Mouse (Mus musculus): ENCODE measurements around the gene Epo.

Gene Epo

DNA sequence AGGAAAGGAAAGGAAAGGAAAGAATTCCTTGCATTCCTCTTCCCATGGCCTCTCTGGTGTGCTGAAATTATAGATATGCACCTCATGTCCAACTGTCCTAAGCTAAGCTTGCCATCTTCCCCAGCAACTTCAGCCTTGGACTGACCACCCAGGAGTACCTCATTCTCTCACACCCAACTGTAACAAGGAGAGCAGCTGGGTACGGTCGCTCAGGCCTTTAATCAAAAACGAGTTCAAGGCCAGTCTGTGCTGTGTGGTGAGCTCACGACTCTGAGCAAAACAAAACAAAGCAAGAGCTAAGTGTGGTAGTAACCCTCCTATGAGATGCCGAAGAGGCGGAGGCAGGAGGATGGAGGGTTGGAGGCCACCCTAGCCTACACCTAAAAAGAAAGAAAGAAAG is 7.9 kb upstream of the Epo start:
- in situ Hi-C loops (cut with MboI, MseI): no loop called here

GRCm38 (mm10) chr5:137539291-137539801 is 6.3 kb upstream of the Epo start:
- in situ Hi-C loops (cut with MboI, MseI): no loop called here

GRCm38 (mm10) chr5:137537461-137537860 is 4.4 kb upstream of the Epo start:
- in situ Hi-C loops (cut with MboI, MseI): no loop called here

DNA sequence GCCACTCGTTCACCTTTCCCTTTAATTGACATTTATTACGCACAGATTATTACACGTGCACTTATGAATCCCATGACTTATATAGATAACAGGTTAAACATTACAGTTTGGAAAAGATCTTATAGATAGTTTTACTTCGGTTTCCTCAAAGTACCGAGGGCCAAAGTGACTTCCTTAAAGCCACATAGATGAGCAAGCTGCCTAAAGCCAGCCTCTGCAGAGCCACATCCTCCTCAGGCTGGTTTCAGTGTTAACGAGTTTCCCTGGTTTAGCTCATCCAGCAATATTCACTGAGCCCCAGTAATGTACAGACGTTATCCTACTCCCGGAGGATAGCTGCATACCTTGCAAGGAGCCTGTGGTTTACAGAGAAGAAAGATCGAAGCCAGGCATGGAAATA is 2.3 kb upstream of the Epo start:
- in situ Hi-C loops (cut with MboI, MseI): no loop called here

DNA sequence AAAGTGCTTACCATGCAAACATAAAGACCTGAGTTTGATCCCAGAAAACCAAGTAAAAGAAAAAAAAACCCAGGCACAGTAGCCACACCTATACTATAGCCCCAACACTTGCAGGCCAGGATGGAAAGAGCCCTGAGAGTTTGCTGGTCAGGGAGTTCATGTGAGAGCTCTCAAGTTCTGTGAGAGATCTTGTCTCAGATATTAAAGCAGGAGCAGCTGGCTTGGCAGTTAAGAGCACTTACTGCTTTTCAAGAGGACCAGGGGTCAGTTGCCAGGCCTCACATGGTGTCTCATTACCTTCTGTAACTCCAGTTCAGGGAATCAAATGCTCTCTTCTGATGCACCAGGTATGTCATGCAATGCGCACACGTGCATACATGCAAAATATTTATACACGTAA is 1.7 kb upstream of the Epo start:
- in situ Hi-C loops (cut with MboI, MseI): loop anchor here (5.0 kb wide), 2 partner anchors 63 to 243 kb away; partner anchors contain the start of gene Ppp1r35

- in situ Hi-C loops (cut with MboI, MseI): loop anchor here (5.0 kb wide), 2 partner anchors 65 to 245 kb away; partner anchors contain the start of gene Ppp1r35
Measured at GRCm38 (mm10) chr5:137532808-137533116, 280 bp downstream of the Epo start.

- in situ Hi-C loops (cut with MboI, MseI): loop anchor here (5.0 kb wide), 2 partner anchors 65 to 245 kb away; partner anchors contain the start of gene Ppp1r35
Measured at GRCm38 (mm10) chr5:137532131-137532807, 773 bp downstream of the Epo start.

DNA sequence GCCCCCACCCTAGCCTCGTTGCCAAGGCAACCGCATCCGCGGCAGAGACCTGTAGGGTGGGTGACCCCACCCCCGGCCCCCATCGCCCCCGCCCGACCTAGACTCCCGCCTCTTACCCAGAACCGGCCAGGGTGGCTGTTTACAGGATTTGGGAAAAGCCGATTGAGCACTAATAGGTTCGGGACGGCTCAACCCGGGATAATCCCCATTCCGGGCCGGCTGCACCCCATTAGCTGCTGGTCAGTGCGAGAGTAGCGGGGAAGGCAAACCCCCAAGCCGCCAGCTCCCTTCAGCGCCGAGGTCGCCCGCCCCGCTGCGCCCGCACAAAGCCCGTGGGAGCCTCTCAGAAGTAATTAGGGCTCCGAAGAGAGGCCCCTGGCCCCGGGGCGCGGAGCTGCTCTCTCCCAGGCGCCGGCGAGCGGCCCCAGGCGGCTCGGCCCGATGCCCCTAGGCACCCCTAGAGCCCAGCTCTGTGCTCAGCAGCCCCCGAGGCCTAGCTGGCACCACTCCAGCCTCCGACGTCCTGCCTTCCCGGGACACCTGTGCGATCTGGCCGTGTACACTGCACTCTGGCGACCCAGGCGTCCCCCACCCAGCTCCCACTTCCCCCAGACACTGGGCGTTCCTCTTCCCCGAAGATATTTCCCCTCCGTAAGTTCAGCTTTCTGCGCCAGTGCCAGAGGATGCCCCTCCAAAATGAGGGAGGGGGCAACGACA is 1.5 kb downstream of the Epo start:
- in situ Hi-C loops (cut with MboI, MseI): loop anchor here (5.0 kb wide), 2 partner anchors 66 to 246 kb away; partner anchors contain the start of gene Ppp1r35

GRCm38 (mm10) chr5:137530588-137531413 is 2.2 kb downstream of the Epo start:
- in situ Hi-C loops (cut with MboI, MseI): loop anchor here (5.0 kb wide), 2 partner anchors 66 to 246 kb away; partner anchors contain the start of gene Ppp1r35

GRCm38 (mm10) chr5:137530075-137530474 is 3.0 kb downstream of the Epo start:
- in situ Hi-C loops (cut with MboI, MseI): loop anchor here (5.0 kb wide), 2 partner anchors 67 to 247 kb away; partner anchors contain the start of gene Ppp1r35

GRCm38 (mm10) chr5:137529221-137529995 is 3.6 kb downstream of the Epo start:
- in situ Hi-C loops (cut with MboI, MseI): no loop called here

GRCm38 (mm10) chr5:137528247-137528968 is 4.6 kb downstream of the Epo start:
- in situ Hi-C loops (cut with MboI, MseI): no loop called here

- in situ Hi-C loops (cut with MboI, MseI): no loop called here
Measured at GRCm38 (mm10) chr5:137527413-137527812, 5.6 kb downstream of the Epo start.

GRCm38 (mm10) chr5:137526192-137526936 is 6.7 kb downstream of the Epo start:
- in situ Hi-C loops (cut with MboI, MseI): no loop called here

GRCm38 (mm10) chr5:137525511-137525910 is 7.5 kb downstream of the Epo start:
- in situ Hi-C loops (cut with MboI, MseI): no loop called here

DNA sequence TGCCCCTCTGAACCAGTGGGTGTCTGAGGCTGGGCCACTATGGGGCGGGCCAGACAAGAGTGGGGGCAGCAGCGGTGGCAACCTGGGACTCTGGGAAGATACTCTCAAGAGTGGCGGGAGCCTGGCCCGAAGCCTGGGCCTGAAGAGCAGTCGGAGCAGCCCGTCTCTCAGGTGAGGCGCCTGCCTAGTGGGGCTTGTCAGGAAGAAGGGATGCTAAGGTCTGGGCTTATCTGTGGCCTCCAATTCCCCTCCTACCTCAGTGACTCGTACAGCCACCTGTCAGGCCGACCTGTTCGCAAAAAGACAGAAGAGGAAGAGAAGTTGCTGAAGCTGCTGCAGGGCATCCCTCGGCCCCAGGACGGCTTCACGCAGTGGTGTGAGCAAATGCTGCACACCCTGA is 8.4 kb downstream of the Epo start:
- in situ Hi-C loops (cut with MboI, MseI): loop anchor here (5.0 kb wide), 1 partner anchor 643 kb away; no protein-coding TSS in a partner anchor

- in situ Hi-C loops (cut with MboI, MseI): loop anchor here (5.0 kb wide), 1 partner anchor 643 kb away; no protein-coding TSS in a partner anchor
Measured at GRCm38 (mm10) chr5:137524251-137524515, 8.9 kb downstream of the Epo start.

DNA sequence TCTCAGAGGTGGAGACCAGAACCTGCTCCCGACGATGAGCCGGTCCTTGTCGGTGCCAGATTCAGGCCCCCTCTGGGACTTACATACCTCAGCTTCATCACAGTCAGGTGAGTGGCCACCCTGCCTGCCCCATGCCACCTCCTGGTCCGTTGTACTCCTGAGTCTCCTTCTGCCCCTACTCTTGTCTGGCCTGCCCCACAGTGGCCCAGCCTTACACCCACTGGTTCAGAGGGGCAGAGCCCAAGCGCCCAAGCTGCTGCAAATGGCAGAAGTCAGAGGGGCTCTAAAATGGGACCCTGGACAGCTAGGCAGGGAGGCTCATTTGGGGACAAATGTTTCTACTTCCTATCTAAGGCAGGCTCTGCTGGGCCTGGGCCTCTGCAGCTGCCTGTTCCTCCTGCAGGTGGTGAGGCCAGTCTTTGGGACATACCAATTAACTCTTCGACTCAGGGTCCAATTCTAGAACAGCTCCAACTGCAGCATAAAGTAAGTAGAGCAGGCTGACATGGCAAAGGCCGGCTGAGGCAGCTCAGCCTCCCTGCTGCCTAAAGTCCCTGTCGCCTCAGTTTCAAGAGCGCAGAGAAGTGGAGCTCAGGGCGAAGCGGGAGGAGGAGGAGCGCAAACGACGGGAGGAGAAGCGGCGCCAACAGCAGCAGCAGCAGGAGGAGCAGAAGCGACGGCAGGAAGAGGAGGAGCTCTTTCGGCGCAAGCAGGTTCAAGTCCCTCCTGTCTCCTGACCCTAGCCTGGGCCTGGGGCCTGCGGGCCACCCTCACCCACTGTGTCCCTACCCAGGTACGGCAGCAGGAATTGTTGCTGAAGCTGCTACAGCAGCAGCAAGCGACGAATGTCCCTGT is 9.4 kb downstream of the Epo start:
- in situ Hi-C loops (cut with MboI, MseI): loop anchor here (5.0 kb wide), 1 partner anchor 644 kb away; no protein-coding TSS in a partner anchor

GRCm38 (mm10) chr5:137522711-137523110 is 10.3 kb downstream of the Epo start:
- in situ Hi-C loops (cut with MboI, MseI): loop anchor here (5.0 kb wide), 1 partner anchor 645 kb away; no protein-coding TSS in a partner anchor
